Mouse (Mus musculus): ENCODE measurements around the gene Serpina6. TPM values are rescaled to one million over a fixed set of nuclear protein-coding genes. Genes with fewer than 3 reads are reported as not detected.
"Not testable (repeated sequence)": the region's sequence is repeated elsewhere in the genome, so short reads cannot be mapped to it uniquely, and the experiment has no call there.

Serpina6 gene
- 0.08 TPM in 1 of 2 replicates, not detected in the other for polyA plus RNA-seq (2012; rRNA removed)

DNA sequence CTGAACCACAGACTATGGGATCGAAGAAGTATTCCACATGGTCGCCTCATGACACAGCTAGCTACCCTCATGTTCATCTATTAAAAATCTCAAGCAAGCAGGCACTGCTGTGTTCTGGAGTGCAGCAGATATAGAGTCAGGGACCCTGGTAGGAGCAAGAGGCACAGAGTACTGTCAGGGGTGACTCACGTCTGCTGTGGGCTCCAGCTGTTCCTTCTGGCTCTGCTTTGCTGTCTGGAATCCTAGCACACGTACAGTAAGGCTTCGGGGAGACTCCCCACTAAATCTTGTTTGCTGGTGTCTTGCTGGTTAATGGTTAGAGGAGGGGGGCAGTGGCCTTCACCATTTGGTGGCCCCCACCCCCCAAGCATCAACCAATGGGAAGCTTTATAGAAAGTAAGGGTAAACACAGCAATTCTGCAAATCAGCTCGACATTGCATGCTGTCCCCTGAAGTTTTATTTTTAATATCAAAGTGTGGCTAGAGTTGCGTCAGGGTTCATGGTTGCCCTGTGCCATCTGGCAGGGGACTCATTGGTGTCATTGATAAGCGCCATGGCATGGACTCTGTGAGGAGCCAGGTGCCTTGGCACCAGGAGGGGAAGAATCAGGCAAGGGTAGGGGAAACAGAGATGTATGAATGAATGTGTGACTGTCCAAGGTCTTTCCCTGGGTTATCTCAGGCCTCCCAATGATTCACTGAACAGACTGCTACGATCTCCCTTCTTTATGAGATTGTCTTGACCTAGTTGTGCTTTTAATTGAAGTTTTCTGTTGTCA lies at the start of gene Serpina6:
Gene Serpina6, minus strand, starts transcription at position 365 of the 779 bp plus-strand sequence.
- 48% methylated on average over 9 of the region's 9 CpGs for WGBS
- no peak for DNase-seq (ENCODE audit: low read depth, low spot score)

DNA sequence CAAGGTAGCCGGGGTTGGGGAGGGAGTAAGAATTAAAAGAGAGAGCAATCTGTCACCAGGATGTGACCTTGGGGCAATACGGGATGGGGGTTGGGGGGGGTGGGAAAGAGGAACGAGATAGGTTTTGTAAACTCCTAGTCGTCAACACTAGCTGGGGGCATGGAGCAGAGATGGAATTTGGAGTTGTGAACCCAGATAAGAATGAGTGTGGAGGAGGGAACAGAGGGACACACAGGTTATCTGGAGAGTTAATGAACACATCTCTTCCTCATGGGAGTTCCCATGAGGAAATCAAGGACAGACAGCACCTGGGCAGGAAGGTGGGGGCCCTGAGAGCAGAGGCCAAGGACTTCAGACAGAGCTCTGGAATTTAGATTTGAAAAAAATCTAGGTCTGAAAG lies 49.1 kb upstream of the Serpina6 start:
- no peak for DNase-seq (ENCODE audit: low read depth, low spot score)
- whole genome bisulfite sequencing, result 38% methylated on average over 4 of the region's 4 CpGs

DNA sequence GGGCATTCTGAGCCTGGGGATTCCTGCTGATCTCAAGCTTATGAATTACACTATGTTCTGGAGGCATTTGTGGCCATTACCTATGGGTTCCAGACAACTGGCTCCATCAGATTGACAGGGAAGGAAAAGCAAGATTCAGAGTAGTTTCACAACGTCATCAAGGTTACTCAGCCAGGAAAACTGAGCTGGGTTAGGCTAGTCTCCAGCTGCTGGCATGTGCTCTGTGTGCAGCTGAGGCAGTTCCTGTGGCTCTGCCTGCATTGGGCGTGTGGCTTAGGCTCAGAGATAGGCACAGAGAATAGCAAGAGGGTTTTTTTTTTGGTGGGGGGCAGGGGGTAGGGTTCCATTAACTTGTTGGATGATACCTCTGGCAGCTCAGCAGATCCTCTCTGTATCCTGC lies 48.5 kb upstream of the Serpina6 start:
- WGBS, result 33% methylated on average over 2 of the region's 2 CpGs
- no peak for DNase-seq (ENCODE audit: low read depth, low spot score)

DNA sequence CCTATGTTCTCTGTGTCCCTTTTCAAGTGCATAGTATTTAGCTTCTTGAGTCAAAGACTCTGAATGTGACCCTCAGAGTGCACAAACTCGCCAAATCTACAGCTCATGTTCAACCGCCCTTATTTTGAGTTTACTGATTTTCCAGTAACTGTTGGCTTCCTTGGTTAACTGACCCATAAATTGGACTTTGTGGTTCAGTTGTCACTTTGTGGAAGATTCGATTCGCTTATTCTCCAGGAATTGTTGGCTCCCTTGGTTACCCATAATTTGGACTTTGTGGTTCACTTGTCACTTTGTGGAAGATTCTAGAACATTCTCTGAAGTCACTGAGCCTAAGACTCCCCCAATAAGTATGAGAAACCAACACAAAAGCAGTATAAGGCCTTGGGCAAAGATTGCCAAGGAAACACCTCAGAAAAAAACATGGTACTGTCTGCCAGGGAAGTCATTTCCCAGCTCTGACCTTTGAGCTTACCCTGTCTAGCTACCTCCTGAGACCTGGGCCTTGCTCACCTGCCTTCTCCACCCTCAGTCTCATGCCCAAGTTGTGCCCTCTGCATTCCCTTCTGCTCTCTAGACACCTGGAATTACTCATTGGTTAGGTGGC lies 43.2 kb upstream of the Serpina6 start:
- WGBS, result 86% methylated on average over 4 of the region's 4 CpGs
- no peak for DNase-seq (ENCODE audit: low read depth, low spot score)

DNA sequence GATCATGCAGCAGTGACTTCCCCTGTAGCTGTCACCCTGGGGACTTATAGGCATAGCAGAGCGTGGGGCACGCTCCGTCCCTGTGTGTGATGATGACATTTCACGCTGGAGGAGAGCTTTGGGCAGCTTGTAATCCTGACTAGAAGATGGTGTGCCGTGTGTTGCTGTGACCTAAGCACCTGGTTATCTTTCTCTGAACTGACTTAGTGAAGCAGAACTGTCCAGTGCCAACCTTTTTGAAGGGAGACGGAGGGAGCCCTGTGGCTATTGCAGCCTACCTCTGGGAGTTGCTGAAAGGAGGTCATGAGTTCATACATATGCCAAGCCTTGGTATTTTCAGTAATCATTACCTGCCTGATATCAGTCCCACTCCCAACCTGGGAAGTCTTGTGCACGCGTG lies 38.4 kb upstream of the Serpina6 start, which contains the start of gene Serpina1f:
Gene Serpina1f, minus strand, starts transcription at position 101 of the 400 bp plus-strand sequence.
- DNase-seq (ENCODE audit: low read depth, low spot score), result no peak
- WGBS, result 90% methylated on average over 8 of the region's 8 CpGs

DNA sequence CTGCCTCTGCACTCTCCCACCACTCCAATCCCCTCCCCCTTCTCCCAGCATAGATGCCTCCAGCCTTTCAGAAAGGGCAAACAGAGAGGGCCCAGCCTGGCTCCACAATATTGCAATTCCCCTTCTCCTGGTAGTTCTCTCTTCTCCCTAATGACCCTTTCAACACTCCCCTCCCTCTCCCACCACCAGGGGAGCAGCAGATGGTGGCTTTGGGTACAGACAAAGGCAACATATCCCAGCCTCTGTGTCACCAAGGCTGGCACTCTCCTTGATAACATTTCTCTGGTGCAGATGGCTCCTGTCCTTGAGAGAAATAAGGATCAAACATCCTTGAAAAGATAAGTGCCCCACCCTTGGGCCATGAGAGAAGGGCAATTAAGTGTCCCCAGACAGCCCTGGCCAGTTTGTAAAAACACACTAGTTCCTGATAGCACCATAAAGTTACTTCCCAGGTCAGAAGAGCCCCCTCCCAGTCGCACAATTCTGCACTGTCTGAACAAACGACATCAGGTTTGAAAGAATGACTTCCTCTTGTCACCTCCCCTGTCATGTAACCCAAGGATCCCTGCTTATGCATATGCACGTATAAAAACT lies 31.3 kb upstream of the Serpina6 start:
- no peak for DNase-seq (ENCODE audit: low read depth, low spot score)
- WGBS, result 11% methylated on average over 3 of the region's 3 CpGs

DNA sequence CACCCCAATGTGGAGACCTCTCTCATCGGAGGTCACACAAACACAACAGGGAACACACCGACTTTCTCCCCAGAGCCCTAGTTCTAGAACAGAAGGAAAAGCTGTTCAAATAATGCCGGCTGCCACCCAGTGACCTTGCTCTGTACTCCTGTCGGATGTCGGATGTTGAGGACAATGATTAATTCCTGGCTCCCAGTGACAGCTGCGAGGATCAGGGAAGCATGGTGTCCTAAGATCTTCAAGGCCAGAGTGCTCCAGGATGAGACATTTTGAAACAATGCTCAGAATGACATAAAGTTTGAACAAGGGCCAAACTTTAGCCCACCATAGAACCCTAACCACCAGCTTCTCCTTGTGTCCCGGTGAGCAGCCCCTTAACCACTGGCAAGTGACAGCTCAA lies 30.0 kb upstream of the Serpina6 start:
- no peak for DNase-seq (ENCODE audit: low read depth, low spot score)
- 45% methylated on average over 7 of the region's 7 CpGs for WGBS

DNA sequence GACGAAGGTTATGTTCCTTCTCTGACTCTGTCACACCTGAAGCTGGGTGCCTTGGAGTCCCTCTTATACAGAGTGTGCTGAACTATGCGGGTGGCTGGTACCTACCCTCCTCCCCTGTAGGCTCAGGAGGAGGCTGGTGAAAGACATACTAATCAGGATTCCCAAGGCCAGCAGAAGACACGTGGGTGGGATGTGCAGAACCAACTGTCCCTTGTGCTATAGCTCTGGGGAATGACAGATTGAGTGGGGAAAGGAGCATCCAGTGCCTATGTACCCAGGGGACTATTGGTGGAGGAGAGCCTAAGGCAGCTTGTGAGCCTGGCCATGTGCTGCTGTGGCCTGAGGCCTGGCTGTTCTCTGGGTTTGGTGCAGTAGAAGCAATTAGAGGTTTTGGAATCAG lies 29.0 kb upstream of the Serpina6 start:
- 78% methylated on average over 3 of the region's 3 CpGs for WGBS
- DNase-seq (ENCODE audit: low read depth, low spot score), result no peak

DNA sequence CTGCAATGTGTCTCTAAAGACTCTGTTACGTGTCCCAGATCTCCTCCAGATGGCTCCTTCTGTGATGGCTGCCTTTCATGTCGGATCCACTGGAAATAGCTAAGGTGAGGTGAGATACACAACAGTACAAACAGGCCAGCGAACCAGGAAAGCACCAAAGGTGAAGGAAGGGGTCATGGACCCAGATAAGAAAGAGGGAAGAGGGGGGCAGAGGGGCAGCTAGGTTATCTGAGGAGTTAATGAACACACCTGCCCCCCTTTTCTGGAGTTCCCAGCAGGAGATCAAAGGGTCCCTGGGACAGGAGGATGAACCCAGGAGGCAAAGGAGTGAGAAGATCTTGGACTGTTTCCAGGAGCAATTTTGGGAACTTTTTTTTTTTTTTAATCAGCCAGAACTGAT lies 28.4 kb upstream of the Serpina6 start:
- 66% methylated on average over 3 of the region's 3 CpGs for WGBS
- DNase-seq (ENCODE audit: low read depth, low spot score), result no peak

DNA sequence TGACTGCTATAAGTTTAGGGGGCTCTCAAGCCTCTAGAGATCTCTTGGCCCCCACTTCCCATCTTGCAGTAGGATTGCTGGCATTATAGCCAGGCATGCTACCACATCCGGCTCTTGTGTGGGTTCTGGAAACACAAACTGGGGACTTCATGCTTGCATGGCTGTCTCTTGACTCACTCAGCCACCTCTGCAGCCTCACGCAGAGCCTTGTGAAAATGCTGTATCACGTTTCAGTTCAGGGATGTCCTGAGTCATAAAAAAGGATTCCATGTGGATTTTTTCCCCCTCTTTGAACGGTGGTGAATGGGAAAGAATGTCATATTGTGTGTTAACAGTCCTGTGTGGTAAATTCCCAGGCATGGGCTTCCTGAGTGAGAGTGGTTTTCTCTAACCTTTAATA lies 26.8 kb upstream of the Serpina6 start:
- 36% methylated on average over 4 of the region's 4 CpGs for WGBS
- no peak for DNase-seq (ENCODE audit: low read depth, low spot score)

DNA sequence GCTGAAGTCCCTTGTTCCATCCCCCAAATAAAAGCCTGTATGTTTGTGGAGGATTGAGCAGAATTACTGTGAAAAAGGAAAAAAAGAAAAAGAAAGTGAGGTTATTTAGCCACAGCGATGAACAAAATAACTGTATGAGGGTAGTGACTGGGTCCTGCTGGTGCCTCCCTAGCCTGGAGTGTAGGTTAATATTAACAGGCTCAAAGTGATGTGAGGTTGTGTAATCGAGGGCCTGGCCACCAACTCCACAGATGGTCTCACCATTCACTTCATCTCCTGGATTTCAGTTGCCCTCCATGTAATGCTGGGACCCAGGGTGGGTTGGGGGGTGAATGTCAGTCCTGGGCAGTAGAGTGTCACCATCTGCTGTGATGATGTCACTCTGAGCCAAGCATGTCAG lies 24.7 kb upstream of the Serpina6 start:
- 43% methylated on average over 2 of the region's 2 CpGs for WGBS
- DNase-seq (ENCODE audit: low read depth, low spot score), result no peak

DNA sequence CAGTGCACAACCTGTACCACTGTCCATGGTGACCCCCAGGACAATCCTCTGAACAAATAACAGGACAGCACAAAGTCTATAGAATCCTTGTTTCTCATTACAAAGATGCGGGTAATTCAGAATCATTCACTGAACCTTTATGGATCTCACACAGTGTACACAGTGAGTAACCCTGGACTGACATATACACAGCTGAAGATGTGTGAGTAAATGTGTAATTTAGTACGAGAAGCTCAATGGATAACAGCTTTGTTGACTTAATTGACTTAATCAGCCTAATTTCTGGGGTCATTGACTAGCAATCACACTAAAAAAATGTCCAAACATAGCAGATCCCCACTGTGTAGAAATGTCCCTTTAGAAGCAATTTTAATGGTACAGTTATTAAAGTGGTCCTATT lies 24.2 kb upstream of the Serpina6 start:
- 43% methylated on average over 2 of the region's 2 CpGs for WGBS
- no peak for DNase-seq (ENCODE audit: low read depth, low spot score)

DNA sequence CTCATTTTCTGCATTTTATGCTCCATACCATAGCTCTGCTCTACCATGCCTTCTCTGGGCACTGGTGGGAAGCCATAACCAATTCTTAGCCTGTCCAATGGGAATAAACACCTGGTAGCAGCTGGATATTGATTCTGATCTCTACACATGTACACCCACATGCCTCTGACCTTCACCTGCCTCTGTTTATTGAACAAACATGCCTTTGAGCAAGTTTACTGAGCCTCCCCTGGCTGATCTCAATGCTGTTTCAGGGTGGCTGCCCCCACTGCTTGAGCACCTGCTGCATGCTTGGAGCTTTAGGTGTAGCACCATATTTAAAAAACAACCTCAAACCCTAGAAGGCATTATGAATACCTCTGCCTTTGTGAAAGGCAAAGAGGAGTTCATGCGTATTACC lies 22.8 kb upstream of the Serpina6 start:
- WGBS, result 94% methylated on average over 1 of the region's 1 CpGs
- not testable (repeated sequence) for DNase-seq (ENCODE audit: low read depth, low spot score)

DNA sequence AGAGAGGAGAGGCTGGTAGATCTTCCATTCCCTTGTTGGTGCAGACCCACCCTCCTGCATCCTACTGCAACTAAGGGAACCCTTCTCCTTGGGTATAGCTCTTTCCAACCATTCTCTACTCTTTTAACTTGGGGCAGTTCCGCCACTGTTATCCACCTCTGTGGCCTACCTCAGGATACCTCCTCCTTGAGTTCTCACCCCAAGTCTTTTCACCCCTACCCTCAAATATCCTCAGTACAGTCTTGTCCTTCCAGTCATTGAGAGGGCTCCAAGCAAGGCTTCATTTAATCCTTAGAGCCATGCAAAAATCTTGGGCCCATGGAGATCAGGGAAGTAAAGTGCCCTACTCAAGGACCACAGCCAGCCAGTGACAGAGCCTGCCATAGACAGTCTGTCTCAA lies 19.0 kb upstream of the Serpina6 start, which contains the start of gene Serpina16:
Gene Serpina16, minus strand, starts transcription at position 101 of the 400 bp plus-strand sequence.
- no peak for DNase-seq (ENCODE audit: low read depth, low spot score)
- 93% methylated on average over 1 of the region's 1 CpGs for WGBS

DNA sequence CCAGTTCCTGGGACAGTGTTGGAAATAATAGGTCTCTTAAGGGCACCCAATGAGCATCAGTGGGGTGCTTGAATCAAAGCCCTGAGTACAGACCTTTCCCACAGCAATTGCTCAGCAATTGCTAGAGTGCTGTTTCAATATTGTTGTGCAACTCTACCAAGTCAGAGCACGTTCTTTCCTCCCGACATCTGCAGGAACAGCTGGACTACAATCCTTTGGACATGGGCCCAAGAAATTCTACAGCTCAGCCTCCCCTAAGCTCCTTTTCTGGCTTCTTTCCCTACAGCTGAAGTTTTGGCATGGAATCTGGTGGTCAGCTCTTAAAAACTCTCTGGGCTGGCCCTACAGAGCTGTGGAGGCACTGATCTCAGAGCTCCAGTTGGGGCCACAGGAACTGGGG lies 16.2 kb upstream of the Serpina6 start:
- WGBS, result 44% methylated on average over 2 of the region's 2 CpGs
- DNase-seq (ENCODE audit: low read depth, low spot score), result no peak

DNA sequence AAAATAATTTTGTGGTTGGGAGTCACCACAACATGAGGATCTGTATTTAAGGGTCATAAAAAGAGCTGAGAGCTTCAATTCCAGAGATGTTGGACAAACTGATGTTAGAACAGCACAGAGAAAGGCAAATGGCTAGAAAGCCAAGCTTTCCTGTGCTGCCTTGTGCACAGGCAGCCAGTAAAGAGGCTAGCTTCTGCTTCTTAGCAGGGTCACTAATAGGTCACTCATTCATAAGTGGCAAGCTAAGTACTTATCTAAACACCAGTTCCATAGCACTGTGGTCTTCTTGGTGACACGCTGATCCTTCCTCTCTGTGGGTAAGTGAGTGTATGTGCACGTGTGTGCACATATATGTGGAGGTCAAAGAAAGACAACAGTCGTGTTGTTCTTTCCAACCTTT lies 14.5 kb upstream of the Serpina6 start:
- DNase-seq (ENCODE audit: low read depth, low spot score), result no peak
- WGBS, result 68% methylated on average over 3 of the region's 3 CpGs

DNA sequence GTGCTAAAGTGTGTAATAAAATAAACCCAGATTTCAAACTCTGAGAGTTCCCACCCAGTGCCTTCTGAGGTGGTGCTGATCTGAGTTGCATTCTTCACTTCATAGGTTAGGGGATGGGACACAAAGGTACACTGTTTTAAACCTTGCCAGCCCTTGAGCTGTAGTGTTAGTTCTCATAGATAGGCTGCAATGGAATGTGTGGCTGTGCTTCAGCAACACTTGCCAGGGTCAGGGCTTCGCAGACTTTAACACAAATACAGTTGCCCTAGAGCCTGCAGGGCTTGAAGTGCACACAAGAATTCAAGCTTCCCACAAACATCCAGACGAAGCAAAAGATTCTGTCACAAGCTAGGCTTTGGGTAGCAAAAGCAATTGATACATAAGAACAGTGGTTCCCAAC lies 14.0 kb upstream of the Serpina6 start:
- WGBS, result 56% methylated on average over 2 of the region's 2 CpGs
- DNase-seq (ENCODE audit: low read depth, low spot score), result no peak

DNA sequence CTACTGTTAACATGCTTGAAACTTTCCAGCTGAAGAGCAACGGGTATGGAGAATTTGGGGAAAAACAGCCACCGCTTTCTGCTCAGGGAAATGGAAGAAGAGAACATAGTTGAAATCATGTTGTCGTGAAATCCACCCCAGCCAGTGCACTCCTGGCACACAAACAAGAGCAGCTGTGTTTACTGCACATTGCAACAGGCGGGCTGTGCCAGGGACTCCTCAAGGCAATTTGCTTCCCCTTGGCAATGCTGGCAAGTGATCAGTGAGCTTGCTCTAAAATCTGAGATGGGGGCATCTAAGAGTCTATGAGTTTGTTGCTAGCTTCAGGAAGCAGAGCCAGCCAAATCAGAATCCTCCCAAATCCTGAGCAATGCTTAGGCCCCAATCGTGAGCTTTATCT lies 13.3 kb upstream of the Serpina6 start:
- WGBS, result 59% methylated on average over 5 of the region's 5 CpGs
- DNase-seq (ENCODE audit: low read depth, low spot score), result no peak

DNA sequence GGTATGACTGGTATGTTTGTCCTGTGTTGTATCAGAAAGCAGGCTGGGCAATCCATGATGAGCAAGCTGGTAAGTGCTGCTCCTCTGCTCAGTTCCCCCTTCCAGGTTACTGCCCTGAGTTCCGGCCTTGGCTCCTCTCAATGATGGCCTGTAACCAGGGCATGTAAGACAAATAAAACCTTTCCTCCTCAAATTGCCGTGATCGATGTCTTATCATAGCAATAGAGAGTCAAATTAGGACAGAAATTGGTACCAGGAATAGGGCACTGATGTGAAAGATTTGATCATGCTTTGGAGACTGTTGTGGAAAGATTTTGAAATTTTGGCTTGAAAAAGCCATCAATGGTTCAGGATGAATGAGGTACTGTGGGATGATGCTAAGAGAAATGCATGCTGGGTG lies 8.3 kb upstream of the Serpina6 start:
- no peak for DNase-seq (ENCODE audit: low read depth, low spot score)
- 66% methylated on average over 3 of the region's 3 CpGs for WGBS

DNA sequence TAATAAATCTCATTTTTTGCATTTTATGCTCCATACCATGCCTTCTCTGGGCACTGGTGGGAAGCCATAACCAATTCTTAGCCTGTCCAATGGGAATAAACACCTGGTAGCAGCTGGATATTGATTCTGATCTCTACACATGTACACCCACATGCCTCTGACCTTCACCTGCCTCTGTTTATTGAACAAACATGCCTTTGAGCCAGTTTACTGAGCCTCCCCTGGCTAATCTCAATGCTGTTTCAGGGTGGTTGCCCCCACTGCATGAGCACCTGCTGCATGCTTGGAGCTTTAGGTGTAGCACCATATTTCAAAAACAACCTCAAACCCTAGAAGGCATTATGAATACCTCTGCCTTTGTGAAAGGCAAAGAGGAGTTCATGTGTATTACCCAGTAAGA lies 5.0 kb upstream of the Serpina6 start:
- not testable (repeated sequence) for DNase-seq (ENCODE audit: low read depth, low spot score)

DNA sequence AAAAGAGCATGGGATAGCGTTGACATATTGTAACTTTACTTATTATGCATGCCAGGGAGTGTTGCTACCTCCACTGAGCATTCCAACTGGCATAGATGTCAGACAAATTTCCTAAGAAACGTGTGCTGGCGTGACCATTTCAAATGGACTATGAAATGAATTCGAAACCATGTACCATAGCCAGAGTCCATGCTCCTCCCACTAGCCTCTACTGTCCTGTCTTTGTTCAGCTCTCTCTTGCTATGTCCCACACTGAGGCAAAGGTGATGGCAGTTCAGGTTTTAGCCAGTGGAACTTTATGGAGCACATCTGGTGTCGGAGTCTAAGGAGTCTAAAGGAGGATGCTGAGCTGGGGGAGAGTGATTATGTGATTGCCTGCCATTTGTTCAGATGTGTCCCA lies 3.1 kb upstream of the Serpina6 start:
- WGBS, result 85% methylated on average over 5 of the region's 5 CpGs
- DNase-seq (ENCODE audit: low read depth, low spot score), result no peak

All from large intestine, adult 2 months (tissue).